Mouse (Mus musculus) layer of hippocampus, adult 18-20 months (tissue): ENCODE data around the gene Grk3. TPM values are rescaled to one million over a fixed set of nuclear protein-coding genes. Genes with fewer than 3 reads are reported as not detected.

Experiments used
- DNase-seq, 2 experiments: peaks; one replicate each; pipeline ENCODE4 v3.0.0; 2022; ENCODE audit warnings: low spot score in 2 of 2
- total RNA-seq, 2 experiments: library from RNA; stranded (reverse); gene quantifications; 2 replicates each; pipeline ENCODE4 v1.2.3; 2021

The Grk3 gene
- total RNA-seq, 2 experiments from 2014 or later = 80.7 to 81.4 TPM

DNA sequence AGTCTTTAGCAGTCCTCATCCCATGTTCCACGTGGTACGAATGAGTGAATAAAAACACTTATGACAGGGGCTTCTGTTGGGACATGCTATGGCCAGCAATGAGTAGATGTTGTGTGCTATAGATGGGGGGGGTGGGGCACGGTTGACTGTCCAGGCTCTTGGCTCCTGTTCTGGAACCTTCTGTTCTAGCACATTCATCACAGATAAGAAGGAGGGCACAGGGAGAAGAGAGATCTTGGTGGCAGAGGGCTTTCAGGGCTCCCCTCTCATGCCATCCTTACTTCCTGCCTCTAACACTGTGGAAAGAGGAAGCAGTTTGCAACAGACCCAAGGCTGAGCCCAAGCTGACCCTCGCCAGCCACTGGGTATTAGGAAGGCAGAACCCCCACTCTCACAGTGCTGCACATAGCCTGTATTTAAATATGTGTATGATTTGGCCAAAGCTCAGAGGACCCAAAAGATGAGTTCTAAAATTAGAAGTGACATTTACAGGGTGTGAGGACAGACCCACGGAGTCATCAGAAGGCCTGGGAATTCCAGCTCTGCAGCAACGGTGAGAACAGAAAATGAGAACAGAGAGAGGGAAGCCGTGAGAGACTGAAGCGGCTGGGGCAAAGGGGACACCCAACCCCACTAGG is 6.3 kb downstream of the Grk3 start:
- no peak for DNase-seq

- no peak for DNase-seq
Measured at GRCm38 (mm10) chr5:113008496-113008895, 7.1 kb downstream of the Grk3 start.

DNA sequence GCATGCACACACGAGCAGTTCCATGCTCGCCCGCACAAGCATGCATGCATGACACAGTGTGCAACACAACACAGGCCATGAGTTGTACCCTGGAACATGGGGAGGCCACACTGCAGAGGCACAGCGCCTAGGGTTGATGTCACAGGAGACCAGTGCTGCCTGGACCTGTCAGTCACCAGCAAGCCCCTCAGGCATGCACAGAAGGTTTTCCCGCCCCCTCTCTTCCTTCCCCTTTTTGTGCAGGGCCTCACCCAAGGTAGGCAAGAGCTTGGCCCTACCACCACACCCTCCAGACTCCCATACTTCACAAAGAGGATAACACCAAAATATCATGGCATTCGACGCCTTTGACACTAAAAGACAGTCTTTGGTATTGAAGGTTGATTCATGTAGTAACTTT is 8.6 kb downstream of the Grk3 start:
- no peak for DNase-seq

DNA sequence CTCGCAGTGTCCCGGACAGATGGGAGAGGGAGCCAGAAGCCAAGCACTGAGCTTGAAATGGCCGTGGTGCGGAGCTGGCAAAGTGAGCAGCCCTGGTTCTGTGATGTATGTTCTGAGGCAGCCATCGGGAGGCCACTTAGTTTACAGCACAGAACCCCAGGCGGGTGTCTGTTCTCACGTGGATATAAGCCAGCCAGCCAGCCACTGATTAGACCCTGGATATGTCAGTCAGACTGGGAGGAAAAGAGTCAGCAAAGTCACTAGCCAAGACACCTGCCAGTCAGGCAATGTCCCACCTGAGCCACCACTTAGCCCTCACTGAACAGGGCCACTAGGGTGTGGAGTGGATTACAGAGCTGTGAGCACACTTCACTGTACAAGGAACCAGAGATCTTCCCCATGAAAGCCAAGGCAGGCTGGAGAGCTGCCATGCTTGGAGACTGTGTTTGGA is 9.6 kb downstream of the Grk3 start:
- no peak for DNase-seq

DNA sequence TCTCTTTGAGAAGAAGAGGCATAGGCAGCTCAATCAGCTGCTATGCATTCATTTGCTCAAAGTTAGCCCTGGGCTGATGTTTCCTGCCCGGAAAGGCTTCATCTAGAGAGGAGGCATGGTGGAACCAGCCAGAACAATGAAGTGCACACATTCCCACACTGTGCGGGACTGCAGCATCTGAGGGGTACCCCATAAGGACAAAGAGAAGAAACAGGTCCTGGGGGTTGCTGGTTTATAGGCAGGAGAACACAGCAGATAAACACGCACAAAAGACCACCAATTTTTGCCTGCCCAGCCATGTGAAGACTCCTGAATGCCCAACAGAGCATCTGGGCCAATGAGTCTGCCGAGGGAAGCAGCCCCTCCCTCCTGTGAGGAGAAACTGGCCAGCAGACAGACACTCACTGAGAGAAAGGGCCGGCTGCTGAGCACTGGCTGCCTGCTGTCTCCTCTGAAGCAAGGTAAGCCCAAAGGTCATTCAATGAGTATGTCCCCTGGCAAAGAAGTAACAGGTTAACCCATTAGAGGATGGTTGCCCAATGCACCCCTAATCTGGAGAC is 12.7 kb downstream of the Grk3 start:
- no peak for DNase-seq

GRCm38 (mm10) chr5:112999227-112999626 is 16.4 kb downstream of the Grk3 start:
- no peak for DNase-seq

DNA sequence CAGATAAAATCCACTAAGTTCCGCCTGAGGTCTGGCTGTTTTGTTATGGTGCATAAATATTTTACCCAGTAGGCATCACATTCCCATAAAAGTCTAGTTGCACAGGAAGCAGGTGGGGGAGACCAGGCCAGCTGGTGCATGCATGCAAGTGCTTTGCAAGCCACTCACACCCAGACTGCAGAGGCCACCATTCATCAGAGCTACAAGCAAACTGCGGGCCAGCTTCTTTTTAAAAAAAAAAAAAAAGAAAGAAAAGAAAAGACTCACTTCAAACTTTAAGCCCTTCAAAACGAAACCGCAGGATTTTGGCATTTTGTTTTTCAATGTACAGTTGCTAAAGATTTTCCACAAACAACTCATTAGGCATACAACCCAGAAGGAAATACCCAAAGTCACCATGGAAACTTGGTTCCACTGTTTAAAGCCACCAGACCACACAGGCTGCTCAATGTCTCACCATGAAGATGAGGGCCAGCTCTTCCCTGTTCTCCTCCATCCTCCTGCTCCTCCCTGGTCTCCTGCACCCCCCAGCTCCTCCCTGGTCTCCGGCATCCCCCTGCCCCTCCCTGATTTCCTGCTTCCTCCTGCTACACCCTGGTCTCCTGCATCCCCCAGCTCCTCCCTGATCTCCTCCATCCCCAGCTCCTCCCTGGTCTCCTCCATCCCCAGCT is 17.9 kb downstream of the Grk3 start:
- DNase-seq = peak; percentile 31 to 69

- DNase-seq = no peak
Measured at GRCm38 (mm10) chr5:112991245-112991644, 24.3 kb downstream of the Grk3 start.

DNA sequence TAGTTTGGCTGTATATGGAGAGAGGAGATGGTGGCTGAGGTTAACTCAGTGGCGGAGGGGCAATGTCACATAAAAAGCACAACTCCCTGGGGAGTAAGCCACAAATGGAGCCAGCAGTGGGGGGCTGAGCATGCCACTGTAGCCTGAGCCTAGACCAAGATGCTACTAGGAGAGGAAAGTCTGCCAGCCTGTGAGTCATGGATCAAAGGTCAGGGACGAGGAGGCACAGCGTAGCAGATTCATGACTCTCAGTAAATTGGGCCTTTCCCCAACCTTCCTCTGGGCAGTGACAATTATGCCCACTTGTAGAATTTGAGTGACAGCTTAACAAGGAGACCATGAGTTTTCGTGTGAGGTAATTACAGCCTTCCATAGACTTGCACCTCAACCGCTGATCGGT is 33.7 kb downstream of the Grk3 start:
- no peak for DNase-seq

DNA sequence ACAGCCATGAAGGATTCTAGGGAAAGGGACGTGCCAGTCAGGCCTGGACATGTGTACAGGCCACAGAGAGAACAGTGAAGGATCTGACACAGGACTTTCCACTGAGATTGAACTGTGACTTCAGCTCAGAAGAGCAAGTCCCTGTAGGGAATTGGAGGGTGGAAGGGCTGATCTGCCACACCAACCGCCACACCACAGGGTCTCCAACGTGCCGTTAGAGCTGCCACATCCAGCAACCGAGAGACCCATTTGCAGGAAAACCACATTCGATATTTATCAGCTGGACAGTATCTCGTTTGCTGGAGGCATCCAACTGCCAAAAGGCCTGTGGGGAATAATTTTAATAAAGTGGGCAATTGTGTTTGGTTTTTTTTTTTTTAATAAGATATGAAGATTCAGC is 35.9 kb downstream of the Grk3 start:
- no peak for DNase-seq

DNA sequence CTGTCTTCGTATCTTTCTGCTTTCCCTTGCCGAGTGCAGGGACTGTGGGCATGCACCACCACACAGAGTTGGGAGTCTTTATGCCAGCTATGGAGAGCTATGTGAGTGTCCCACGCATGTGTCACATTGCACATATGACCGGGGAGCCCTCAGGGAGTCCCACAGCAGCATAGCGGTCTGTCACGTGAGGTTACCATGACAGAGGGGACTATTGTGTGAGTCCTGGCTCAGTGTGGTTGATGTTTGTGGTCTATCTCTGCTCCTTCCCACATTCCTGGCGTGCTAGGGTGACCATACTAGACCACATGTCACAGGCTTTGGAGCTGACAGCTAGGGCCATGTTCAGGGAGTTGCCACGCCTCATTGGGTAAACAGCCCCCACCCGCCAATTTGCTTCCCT is 36.4 kb downstream of the Grk3 start:
- DNase-seq = no peak

- DNase-seq = no peak
Measured at GRCm38 (mm10) chr5:112977089-112977488, 38.5 kb downstream of the Grk3 start.

- DNase-seq = no peak
Measured at GRCm38 (mm10) chr5:112973596-112973995, 42.0 kb downstream of the Grk3 start.

DNA sequence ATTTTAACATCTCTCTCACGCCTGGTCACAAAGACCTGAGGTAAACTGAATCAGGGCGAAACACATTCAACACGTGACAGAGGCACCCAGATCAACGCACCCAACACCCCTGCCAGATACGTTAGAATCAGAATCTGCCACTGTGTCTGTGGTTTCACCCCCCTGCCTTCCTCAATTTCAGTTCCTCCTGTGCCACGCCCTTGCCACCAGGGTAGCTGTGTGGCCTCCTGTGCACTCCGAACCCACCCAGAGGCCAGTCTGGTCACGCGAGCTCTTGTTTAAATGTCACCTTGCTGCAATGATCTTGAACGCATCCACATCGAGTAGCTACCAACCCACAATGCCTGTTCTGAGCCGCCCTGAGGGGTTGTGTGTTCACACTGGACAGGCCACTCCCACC is 43.3 kb downstream of the Grk3 start:
- no peak for DNase-seq

GRCm38 (mm10) chr5:112963495-112963894 is 52.1 kb downstream of the Grk3 start:
- DNase-seq = no peak

DNA sequence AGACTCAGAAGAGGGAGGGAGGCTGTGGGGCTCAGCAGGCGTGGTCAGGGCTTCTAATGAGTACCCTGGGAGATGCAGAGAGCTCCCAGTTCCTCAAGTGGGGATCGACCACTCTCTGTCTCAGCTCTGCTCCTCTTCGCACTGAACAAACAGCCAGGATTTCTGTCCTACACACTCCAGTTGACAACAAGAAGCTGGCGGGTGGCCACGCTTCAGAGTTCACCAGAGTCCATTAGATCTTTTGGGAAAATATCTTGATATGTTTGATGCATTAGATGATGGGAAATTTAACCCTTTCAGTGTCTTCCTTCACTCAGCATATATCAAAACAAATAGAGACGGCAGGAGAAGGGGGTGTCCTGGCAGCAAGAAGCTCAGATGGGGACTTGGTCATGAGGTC is 53.4 kb downstream of the Grk3 start:
- no peak for DNase-seq

DNA sequence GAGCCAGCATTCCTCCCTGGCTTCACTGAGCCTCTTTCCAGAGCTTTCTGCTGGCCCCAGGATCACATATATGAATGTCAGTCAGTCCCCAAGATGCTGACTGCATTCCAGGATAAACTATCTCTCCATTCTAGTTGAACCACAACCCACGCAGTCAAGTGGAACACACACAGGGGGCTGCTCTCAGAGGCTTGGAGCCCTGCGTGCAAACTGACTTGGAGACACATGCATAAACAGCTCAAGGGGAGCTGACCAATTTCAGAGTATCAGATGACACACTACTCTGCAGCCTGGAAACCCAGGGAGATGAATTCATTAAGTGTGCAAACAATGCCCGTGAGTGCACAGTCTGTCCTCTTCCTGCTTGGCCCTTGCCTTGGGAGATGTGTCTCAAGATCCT is 54.7 kb downstream of the Grk3 start:
- no peak for DNase-seq

DNA sequence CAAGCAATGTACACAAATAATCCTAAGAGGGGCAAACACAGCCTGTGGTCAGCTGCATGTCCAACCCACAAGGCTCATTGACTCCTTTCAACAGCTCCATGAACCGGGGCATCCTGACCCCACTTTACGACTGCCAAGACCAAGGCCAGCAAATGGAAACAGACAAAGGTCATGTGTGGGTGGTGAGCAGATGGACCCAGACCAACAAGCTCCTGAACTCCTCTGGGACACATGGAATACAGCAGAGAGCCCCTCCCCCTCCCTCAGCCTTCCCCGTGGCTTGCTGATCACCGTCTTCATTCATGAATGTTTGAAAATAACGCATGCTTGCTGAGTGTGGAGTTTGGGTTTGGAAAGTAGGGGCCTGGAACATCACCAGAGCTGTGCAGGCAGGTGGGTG is 57.3 kb downstream of the Grk3 start:
- DNase-seq = no peak

DNA sequence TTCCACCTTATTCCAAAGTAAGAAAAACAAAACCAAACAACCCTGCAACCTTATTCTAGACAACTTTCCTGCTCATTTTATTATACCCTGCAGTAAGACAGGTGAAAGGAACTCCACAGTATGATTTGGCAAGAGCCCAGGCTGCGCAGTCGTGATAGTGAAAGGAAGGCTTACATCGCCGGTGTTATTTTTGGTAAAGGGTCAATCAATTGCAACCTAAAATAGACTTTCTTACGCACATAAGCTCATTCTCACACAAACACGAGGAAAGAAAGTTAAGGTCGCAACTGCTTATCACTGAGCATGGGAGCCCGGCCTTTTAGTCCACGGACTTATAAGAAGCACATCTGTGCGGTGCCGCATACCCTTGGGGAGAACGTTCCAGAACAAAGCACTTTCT is 58.8 kb downstream of the Grk3 start:
- no peak for DNase-seq

DNA sequence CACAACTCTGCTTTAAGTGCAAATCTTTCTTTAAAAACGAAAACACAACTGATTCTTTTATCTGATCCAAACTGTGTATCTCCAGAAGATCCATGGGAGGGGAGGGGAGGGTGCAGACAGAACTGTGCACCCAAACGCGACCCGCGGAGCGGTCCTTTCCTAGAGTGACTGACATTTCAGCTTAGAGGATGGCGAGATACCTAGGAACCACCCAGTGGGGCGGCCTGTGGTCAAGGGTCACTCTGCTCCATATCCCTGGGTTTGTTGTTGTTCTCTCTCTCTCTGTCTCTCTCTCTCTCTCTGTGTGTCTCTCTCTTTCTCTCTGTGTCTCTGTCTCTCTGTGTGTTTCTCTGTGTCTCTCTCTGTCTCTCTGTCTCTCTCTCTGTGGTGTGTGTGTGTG is 59.2 kb downstream of the Grk3 start:
- DNase-seq = no peak

GRCm38 (mm10) chr5:112950847-112951246 is 64.7 kb downstream of the Grk3 start:
- DNase-seq = no peak

- no peak for DNase-seq
Measured at GRCm38 (mm10) chr5:112945925-112946324, 69.7 kb downstream of the Grk3 start.

- no peak for DNase-seq
Measured at GRCm38 (mm10) chr5:112942244-112942643, 73.3 kb downstream of the Grk3 start.
